Mouse (Mus musculus) layer of hippocampus, postnatal 36 days (tissue): ENCODE measurements around the gene Sar1a. TPM values are rescaled to one million over a fixed set of nuclear protein-coding genes. Genes with fewer than 3 reads are reported as not detected.

Experiments
- DNase-seq, 2 experiments: peaks; one replicate each; pipeline ENCODE4 v3.0.0; 2022
- total RNA-seq, 2 experiments: library from RNA; stranded (reverse); gene quantifications; 2 replicates each; pipeline ENCODE4 v1.2.3; 2021

Sar1a gene
- total RNA-seq, 2 experiments from 2014 or later = 120 to 122 TPM

DNA sequence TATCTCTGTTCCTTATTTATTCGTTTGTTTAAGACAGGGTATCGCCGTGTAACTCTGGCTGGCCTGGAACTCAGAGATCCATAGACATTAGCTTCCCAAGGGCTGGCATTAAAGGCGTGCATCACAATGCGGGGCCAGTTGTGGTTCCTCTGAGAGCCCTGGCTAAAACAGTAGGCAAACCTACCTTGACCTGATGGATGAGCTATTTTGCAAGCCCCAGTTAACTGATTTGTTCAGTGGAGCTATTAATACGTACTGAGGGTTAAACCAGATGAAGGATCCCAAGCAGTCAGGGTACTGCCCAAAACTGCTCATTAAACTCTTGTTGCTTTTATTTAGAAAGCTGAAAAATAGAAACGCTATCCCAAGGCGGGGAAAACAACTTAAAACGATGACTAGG is 554 bp upstream of the Sar1a start:
- DNase-seq = no peak

DNA sequence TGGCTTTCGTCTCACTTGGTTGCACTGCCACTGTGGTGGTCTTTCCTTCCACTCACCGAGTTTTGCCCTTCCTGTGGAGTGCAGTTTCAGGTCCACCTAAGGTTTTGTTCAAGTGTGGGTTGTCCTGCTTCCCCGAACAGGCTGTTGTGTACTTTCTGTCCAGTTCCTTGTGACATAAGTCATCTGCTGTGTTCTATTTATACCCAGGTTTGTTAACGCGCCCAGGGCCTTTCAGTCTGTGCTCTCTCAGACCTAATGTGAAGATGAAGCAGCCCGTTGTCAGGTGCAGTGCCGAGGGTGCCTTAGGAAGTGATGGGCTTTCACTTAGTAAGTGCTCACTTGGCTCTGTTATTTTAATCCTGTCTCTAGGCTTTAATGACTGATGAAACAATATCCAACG is 9.3 kb downstream of the Sar1a start:
- DNase-seq = no peak

DNA sequence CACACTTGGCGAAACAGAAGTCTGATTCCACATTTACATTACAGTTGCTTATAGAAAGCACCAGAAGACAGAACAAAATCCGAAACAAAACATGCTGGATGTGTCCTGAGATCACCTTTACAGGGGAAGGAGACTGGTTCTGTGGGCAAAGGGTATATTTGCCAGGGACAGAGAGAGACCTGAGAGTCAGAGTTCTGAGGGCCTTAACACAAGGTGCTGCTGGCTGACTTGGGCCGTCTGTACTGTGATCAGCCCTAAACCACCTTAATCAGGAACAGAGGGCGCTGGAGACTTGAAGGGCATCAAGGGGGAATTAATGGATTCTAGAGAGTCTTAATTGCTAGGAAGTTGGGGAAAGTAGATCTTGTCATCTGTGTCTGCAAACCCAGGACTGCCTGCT is 13.5 kb downstream of the Sar1a start:
- DNase-seq = no peak

DNA sequence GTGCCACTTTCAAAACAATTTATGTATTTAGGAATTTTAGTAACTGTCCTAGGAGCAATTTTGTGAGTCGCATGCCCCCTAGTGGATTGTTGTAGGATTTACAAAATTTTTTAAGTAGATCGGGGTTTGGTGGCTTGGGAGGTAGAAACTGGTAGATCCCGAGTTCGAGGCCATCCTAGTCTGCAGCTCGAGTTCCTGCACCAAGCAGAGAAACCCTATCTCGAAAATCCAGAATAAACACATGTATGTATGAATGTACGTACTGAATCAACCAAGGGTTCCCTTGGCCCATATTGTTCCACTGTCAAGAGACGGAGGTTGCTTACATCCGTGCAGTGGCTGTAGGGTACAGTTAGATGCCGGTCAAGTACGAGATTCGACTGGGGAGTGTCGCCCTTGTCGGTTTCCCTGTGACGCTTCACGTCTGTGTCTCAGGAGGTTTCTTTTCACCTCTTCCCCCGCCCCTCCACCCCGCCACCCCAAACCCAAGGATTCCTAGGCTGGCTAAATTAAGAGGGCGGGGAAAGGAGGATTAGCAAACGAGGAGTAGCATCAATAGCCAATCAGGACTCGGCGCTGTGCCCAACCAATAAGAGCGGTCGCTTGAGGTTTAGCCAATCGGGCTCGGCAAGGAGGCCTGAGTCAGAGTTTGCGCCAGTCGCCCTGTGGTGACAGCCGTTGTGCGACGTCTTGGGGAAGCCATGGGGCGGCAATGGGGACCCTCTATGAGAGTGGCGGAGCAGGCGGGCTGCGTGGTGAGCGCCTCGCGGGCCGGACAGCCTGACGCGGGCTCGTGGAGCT is 15.0 kb downstream of the Sar1a start, which contains the start of gene Tysnd1:
Gene Tysnd1, plus strand, starts transcription at position 645 of the 801 bp plus-strand sequence.
- peak; percentile 94 to 95 for DNase-seq

DNA sequence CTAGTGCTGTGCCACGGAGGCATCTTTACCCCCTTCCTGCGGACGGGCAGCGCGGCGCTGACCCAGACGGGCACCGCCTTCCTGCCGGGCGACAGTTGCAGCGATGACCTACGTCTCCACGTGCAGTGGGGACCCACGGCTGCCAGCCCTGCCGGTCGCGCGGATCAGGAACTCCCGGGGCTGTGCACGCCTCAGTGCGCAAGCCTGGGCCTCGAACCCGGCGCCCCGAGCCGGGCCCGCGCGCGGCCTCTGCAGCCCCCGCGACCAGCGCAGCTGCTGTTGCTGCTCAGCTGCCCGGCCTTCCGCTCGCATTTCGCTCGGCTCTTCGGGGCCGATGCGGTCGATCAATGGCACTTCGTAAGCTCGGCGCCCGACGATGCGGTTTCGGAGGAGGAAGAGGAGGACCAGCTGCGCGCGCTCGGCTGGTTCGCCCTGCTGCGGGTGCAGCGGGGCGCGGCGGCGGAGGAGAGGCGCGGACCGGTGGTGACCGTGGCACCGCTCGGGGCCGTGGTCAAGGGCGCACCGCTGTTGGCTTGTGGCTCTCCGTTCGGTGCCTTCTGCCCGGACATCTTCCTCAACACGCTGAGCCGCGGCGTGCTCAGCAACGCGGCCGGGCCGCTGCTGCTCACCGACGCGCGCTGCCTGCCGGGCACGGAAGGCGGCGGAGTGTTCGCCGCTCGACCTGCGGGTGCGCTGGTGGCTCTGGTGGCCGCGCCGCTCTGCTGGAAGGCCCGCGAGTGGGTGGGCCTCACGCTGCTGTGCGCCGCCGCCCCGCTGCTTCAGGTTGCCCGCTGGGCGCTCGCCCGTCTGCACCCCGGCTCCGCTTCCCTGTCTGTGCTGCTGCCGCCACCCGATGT is 15.8 kb downstream of the Sar1a start:
- peak in 1 of 2 experiments; percentile 13 for DNase-seq

DNA sequence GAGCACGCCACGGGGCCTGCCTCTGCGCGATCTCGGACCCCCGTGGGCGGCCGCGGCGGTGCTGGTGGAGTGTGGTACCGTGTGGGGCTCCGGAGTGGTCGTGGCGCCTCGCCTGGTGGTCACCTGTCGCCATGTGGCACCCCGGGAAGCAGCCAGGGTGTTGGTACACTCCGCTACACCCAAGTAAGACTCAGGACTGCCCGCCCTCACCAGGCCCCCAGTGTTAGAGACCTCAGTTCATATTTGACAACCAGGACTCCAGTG is 16.4 kb downstream of the Sar1a start:
- no peak for DNase-seq

DNA sequence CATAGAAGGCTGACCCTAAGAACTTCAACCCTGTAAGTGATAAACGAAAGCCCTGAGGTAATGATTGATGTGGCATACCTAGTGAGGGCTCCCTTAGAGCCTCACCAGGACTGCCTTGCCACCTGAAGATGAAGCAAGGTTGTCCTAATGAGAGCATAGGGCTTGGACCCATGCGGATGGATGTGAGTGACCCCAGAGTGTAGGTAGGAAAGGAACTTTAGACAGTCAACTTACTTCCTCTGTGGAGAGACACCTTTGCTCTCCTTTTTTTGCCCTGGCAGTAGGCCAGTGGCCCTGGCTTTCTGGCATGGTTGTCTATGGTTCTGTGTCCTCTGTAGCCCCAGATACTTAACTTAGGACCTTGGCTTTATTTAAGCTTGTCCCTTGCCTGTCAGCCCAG is 16.9 kb downstream of the Sar1a start:
- DNase-seq = no peak

DNA sequence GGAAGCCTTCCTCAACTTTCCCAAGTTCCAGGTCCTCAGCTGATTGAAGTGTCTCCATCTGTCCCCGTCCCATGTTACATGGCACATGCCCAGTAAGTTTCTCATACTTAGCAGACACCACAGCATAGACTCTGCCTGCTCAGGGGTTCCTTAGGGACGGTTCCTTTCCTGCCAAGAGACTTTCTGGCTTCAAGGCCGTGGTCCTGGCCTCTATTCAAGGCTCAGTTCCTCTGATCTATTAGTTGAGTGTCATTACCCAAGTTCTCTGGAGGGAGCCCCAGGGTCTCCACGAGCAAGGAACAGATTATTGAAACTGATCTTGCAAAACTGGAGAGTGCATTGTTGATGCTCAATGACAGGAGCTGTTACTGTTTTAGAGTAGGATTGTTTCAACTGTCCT is 24.6 kb downstream of the Sar1a start:
- no peak for DNase-seq

DNA sequence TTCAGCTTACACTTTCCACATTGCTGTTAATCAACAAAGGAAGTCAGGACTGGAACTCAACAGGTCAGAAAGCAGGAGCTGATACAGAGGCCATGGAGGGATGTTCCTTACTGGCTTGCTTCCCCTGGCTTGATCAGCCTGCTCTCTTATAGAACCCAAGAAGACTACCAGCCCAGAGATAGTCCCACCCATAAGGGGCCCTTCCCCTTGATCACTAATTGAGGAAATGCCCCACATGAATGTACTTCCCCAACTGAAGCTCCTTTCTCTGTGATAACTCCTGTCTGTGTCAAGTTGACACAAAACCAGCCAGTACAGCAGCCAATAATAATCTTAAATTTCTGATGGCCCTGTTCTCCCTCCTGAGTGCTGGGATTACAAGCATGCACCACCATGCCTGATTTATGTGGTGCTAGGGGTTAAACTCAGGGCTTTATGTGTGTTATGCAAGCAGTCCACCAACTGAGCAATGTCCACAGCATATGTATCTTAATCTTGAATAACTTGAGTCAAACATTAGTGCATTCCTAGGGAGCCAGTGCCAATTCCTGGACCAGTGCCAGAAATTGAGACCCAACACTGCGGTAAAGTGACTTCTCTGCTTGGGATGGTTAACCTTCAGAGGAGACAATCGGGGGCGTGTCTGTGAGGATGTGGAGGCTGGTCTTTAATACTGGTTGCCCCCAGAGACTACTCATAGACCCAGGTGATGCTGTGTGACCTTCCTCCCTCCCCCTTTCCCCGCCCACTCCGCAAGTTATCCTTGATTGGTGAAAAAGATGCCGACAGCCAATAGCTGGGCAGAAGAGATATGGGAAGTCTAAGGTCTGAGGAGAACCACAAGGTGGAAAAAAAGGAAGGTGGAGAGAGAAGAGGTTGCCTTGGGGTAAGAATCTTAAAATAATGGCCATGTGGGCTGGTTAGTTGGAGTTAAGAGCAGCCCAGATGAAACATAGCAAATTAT is 26.6 kb downstream of the Sar1a start:
- no peak for DNase-seq

DNA sequence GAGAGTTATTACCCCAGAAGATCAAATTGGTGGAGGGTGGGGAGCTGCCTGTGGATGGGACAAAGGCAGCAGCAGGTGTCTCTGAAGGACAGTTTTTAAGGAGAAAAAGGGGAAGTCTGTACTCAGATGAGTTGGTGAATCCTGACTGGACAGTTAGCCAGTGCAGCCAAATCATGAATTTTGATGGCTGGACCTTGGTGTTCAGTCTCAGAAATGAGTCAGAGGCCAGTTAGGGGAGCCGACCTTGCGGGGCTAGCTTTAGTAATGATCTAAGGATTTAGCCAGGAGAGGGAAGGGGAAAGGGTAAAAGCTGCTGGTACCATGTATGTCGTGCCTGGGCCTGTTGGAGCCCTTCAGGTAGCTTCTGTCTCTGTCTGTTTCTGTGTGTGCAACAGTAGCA is 33.5 kb downstream of the Sar1a start:
- DNase-seq = no peak

DNA sequence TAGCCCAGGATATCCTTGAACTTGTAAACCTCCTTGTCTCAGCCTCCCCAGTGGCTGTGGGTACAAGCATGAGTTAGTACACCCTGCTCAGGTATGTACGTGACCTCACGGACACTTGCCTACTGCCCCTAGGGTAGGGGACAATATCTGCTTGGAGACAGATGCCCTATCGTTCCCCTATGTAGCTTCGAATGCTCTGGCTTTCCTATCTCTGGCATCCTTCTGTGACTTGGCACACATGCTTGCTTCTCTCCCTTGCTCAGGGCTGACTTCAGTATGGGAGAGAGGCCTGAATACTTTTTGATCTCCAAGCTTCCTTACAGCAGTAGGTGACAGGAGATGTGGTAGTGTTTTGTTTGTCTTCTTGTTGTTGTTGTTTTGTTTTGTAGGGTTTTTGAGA is 34.0 kb downstream of the Sar1a start:
- no peak for DNase-seq

DNA sequence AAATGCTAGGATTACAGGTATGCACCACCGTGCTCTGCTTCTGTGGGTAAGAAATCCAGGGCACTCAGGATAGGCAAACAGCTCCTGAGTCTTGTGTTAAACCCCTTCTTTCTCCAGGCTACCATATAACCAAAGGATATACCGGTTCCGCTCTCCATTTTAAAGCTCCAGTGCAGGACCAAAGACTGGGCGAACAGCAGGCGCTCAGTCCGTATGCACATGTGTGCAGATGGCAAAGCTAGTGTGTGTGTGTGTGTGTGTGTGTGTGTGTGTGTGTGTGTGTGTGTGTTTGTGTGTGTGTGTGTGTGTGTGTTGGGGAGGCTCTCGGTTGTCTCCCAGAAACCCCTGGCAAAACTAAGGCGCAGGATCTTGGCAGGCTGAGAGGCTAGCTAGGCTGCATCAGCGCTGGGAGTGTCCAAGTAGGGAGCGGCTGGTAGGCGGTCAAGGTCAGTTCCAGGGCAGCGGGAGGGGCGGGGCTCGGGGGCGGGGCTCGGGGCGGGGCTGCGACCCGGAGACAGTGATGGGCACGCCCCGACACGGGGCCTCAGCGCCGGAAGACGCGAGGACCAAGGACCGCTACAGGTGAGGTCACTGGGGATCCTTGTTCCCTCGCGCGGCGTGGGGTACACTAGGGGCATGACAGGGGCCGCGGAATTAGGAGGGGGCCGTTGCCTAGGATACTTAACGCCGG is 34.8 kb downstream of the Sar1a start, which contains the start of gene Aifm2:
Gene Aifm2, plus strand, starts transcription at position 493 of the 691 bp plus-strand sequence.
- DNase-seq = no peak

DNA sequence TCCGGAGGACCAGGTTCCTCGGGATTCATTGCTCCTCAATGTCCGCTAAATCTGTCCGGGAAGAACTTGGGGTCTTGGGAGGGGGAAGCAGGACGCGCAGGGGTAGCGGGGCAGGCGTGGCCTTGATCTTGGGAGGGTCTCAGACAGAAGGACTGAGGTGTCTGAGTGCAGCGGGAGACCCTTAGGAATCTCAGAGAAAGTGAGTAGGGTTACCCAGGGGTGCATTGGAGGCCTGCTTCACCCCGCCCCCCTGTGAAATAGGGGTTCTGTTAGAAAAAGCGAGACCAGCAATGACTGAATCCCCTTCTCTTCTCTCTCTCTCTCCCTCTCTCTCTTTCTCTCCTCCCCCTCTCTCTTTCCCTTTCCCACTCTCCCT is 35.4 kb downstream of the Sar1a start:
- DNase-seq = no peak

DNA sequence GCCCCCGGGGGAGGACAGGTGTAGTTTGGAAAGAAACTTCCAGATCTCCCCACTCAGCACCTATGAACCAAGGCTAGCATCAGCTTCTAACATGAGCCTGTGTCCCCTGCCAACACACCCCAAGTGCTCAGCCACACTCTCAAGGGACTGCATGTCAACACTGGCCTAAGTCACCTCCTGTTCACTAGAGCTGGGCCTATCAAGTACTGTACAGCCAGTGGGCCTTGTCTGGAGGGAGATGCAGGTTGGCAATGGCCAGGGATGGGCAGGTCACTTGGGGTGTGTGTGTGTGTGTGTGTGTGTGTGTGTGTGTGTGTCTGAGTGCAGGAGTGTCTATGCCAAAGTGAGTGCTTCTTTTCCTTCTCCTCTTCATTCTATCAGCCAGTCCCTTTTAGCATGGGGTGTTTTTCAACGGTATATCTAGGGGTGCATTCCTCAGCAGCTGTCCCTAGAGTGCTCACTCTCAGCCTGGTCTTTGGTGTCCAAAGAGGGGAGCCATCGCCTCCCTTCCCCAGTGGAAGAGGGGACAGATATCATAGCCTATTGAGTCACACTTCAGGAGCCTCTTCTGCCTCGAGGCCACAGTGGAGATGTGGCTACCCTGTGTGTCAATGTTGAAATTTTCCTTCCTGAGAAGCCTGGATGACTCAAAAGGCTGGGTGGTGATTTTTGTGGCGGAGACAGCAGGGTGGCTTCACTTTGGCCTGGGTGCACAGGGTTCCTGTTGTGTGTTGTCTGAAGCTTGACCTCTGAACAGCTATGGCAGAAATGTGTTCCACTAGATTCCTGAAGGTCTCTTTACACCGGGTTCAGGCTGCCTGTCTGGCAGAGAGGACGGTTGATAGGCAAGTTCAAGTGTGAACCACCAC is 36.1 kb downstream of the Sar1a start:
- no peak for DNase-seq

DNA sequence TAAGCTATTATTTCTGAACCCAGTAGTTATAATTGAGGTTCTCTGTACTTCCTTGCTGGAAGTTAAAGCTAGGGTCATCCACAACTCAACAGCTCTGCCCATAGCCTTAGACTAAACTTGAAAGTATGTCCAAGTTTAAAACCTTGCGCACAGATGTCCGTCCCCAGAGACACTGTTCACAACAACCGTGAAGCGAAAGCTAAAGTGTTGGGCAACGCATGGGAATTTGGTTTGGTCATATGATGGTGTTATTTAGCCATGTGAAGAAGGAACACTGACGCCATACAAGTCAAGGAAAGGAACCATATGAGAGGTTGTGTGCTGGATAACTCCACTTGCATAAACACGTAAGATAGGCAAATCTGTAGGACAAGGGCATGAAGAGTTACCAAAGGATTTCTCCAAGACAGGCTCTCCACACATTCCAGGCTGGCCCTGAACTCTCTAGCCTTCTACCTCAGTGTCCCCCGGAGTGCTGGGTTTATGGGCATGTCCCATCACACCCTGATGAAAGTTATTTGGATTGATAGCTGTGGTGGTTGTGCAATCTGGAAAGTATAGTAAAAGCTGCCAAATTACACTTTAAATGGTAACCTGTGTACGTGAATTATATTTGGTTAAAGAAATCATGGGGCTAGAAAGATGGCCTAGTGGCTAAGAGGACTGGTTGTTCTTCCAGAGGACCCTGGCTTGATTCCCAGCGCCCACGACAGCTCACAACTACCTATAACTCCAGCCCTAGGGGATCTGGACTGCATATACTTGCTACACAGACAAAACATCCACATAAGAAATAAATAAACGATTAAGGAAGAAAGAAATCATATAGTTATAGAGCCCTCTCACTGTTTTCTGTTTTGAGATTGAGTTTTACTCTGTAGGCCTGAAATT is 37.6 kb downstream of the Sar1a start:
- DNase-seq = no peak

DNA sequence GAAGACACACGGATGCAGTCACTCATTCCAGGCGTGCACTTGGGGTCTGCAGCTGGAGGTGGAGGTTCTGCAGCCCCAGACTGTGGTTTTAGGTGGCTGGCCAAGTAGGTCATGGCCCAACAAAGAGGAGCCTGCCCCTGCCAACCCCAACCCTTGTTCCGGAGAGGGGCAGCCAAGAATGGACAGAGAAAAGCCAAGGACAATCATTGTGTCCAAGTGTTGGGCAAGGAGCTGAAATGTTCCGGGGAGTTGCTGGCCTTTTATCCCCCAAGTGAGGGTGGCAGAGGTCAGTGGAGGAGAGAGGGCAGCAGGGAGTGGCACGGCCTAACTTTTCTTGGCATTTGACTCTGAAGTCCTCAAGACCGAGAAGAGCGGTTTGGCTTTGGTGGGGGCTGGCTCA is 40.2 kb downstream of the Sar1a start:
- DNase-seq = no peak

DNA sequence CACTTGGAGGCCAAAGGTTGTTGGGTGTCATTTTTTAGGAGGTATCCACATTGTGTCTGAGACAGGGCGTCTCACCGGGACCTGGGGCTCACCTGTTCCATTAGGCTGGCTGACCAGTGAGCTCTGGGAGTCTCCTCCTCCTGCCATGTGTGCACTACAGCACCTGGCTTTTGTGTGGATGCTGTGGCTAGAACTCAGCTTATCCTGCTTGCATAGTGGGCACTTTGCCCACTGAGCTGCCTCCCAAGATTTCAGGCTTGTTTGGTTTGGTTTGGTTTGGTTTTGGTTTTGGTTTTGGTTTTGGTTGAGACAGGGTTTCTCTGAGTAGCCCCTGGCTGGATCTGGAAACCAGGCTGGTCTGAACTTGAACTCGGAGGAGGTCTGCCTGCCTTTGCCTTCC is 42.1 kb downstream of the Sar1a start:
- DNase-seq = no peak

DNA sequence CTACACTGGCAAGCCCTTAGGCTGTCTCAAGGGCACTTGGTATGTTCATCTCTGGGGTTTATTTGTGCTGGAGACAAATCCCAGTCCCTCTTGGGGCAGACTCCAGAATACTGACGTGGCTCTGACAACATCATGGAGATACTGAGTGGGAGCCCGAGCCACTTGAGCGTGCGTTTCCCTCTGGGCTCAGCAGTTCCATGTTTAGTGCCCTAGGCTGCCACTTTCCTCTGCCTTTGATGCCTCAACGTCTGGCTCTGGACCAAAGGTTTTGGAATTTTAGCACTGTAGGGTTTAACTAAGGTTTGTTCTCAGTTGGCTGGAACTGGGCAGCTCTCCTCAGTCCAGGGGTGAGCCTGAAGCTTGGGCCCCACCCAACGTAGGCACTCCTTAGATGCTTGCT is 43.2 kb downstream of the Sar1a start:
- no peak for DNase-seq

DNA sequence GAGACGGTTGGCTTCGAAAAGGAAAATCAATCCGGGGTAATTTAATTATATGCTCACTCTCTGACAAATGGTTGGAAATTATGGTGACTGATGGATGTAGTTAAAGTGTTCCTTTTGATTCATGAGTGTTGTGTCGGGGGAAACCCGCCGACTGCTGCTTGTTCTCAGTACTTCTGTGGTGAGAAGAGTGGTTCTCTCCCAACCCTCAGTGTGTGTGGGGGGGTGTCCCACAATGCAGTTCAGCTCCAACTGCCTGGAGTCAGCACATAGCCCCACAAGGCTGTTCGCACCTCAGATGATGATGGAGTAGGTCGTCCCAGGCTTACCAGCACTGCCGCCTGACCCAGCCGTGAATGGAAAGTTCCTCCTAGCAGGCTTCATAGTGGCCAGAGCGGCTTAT is 49.1 kb downstream of the Sar1a start:
- DNase-seq = peak; percentile 55 to 56

DNA sequence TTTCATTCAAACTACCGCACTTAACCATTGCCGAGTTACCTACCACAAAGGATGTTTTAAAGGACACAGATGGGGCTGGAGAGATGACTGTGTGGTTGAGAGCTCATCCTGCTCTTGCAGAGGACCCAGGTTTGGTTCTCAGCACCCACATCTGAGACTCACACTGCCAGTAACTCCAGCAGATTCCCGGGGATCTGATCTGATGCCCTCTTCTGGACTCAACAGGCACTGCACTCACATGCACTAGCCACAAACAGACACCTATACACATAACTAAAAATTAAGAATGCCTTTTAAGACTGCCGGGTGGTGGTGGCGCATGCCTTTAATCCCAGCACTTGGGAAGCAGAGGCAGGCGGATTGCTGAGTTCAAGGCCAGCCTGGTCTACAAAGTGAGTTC is 50.1 kb downstream of the Sar1a start:
- DNase-seq = no peak
